Mouse (Mus musculus): ENCODE data around the gene Nrcam. TPM values are rescaled to one million over a fixed set of nuclear protein-coding genes. Genes with fewer than 3 reads are reported as not detected.

Nrcam gene
- polyA plus RNA-seq, 1 experiment from 2014 or later, result 22.0 TPM

- no peak overlapping the region for H3K9ac ChIP-seq
Measured at GRCm38 (mm10) chr12:44601410-44602149, 272.9 kb downstream of the Nrcam start.

GRCm38 (mm10) chr12:44602269-44602957, 273.7 kb downstream of the Nrcam start:
- H3K27me3 ChIP-seq, result no peaks in the 10 kb centered on the region
- ATAC-seq (ENCODE audit: borderline replicate concordance, extremely low read depth, low FRiP score, low TSS enrichment), result no peak
- H3K9me3 ChIP-seq, result no peaks in the 10 kb centered on the region
- no peaks in the 10 kb centered on the region for H3K4me1 ChIP-seq
- WGBS, result 38% methylated on average over 11 of the region's 11 CpGs
- no peak overlapping the region for H3K9ac ChIP-seq
- no peak overlapping the region for H3K4me3 ChIP-seq
- H3K36me3 ChIP-seq, result no peaks in the 10 kb centered on the region
- H3K27ac ChIP-seq, result no peak overlapping the region
- no peak overlapping the region for H3K4me2 ChIP-seq

More at GRCm38 (mm10) chr12:44601410-44602149, 272.9 kb downstream of the Nrcam start:
- H3K4me3 ChIP-seq, result no peak overlapping the region
- H3K36me3 ChIP-seq, result no peaks in the 10 kb centered on the region
- no peak overlapping the region for H3K27ac ChIP-seq
- H3K9me3 ChIP-seq, result no peaks in the 10 kb centered on the region
- no peak overlapping the region for H3K4me2 ChIP-seq
- no peaks in the 10 kb centered on the region for H3K4me1 ChIP-seq
- ATAC-seq (ENCODE audit: borderline replicate concordance, extremely low read depth, low FRiP score, low TSS enrichment), result no peak
- no peaks in the 10 kb centered on the region for H3K27me3 ChIP-seq
- WGBS, result 33% methylated on average over 16 of the region's 16 CpGs

DNA sequence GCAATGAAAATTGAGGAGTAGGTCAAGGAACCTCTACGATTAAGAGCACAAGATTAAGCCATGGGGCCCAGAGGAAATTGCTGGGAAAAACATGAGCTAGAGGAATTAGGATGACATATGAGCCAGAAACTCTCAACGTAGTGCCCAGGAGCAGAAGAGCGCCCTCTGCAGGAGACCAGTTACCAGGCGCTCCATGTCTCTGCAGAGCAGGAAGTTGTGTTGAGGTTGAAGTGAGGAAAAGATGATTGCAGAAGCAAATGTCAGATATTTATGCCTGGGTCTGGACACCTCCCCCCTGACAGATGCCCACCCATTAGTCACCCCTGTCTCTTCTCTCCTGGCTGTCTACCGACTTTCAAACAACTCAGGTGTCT, 274.3 kb downstream of the Nrcam start:
- Histone ChIP-seq H3K4me1 (no peaks in the 10 kb centered on the region), H3K36me3 (no peaks in the 10 kb centered on the region), H3K4me3 (no peak overlapping the region), H3K4me2 (no peak overlapping the region), H3K27ac (no peak overlapping the region), H3K9me3 (no peaks in the 10 kb centered on the region), H3K9ac (no peak overlapping the region), H3K27me3 (no peaks in the 10 kb centered on the region)
- 62% methylated on average over 5 of the region's 5 CpGs for WGBS
- ATAC-seq (ENCODE audit: borderline replicate concordance, extremely low read depth, low FRiP score, low TSS enrichment), result no peak

DNA sequence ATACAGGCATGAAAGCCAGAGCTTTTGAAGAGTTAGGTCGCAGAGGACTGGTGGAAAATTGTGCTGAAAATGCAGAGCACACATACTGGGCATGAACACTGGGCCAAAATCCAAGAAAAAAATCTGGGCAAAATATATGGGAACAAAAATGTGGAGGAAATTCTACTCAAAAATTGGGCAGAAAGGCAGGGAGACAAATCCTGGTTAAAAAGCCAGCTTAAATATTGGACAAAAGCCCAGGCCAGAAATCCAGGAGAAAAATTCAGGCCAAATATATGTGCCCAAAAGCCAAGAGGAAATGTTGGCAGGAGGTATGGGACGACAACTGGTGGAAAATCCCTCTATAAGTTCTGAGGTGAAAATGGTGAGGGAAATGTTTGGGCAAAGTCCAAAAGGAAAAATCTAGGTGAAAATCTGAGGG, 288.3 kb downstream of the Nrcam start:
- H3K36me3 ChIP-seq, result no peaks in the 10 kb centered on the region
- no peaks in the 10 kb centered on the region for H3K4me1 ChIP-seq
- H3K4me2 ChIP-seq, result no peak overlapping the region
- H3K27me3 ChIP-seq, result no peaks in the 10 kb centered on the region
- no peak overlapping the region for H3K9ac ChIP-seq
- H3K9me3 ChIP-seq, result no peaks in the 10 kb centered on the region
- H3K4me3 ChIP-seq, result no peak overlapping the region
- WGBS, result 60% methylated on average over 2 of the region's 2 CpGs
- no peak overlapping the region for H3K27ac ChIP-seq
- no peak for ATAC-seq (ENCODE audit: borderline replicate concordance, extremely low read depth, low FRiP score, low TSS enrichment)

- Histone ChIP-seq H3K4me3 (no peak overlapping the region), H3K9ac (no peak overlapping the region), H3K36me3 (no peaks in the 10 kb centered on the region), H3K4me1 (no peaks in the 10 kb centered on the region), H3K9me3 (no peaks in the 10 kb centered on the region), H3K27me3 (no peaks in the 10 kb centered on the region), H3K4me2 (no peak overlapping the region), H3K27ac (no peak overlapping the region)
- no peak for ATAC-seq (ENCODE audit: borderline replicate concordance, extremely low read depth, low FRiP score, low TSS enrichment)
- 69% methylated on average over 1 of the region's 1 CpGs for WGBS
Measured at GRCm38 (mm10) chr12:44617488-44617887, 288.8 kb downstream of the Nrcam start.

- Histone ChIP-seq H3K27me3 (no peaks in the 10 kb centered on the region), H3K4me1 (no peaks in the 10 kb centered on the region), H3K36me3 (no peaks in the 10 kb centered on the region), H3K9ac (no peak overlapping the region), H3K27ac (no peak overlapping the region), H3K9me3 (no peaks in the 10 kb centered on the region), H3K4me3 (no peak overlapping the region), H3K4me2 (no peak overlapping the region)
- no peak for ATAC-seq (ENCODE audit: borderline replicate concordance, extremely low read depth, low FRiP score, low TSS enrichment)
Measured at GRCm38 (mm10) chr12:44639341-44639921, 310.7 kb downstream of the Nrcam start.

DNA sequence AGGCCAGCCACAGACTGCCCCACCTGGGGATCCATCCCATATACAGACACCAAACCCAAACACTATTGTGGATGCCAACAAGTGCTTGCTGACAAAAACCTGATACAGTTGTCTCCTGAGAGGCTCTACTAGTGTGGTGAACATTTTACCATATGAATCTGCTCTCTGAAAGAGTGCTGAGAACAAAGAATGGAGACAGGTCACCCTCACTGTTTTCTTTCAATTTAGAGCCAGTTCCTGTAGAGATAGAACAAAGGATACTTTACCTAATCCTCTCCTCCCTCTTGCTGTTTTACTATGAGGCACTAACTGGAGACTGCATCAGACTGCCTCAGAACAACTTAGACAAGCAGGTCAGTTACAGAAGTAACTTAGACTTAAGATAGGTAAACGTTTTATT, 311.9 kb downstream of the Nrcam start:
- H3K9me3 ChIP-seq, result no peaks in the 10 kb centered on the region
- no peak for ATAC-seq (ENCODE audit: borderline replicate concordance, extremely low read depth, low FRiP score, low TSS enrichment)
- no peak overlapping the region for H3K9ac ChIP-seq
- no peaks in the 10 kb centered on the region for H3K27me3 ChIP-seq
- no peaks in the 10 kb centered on the region for H3K36me3 ChIP-seq
- 18% methylated on average over 1 of the region's 1 CpGs for WGBS
- no peaks in the 10 kb centered on the region for H3K4me1 ChIP-seq
- H3K4me2 ChIP-seq, result no peak overlapping the region
- H3K4me3 ChIP-seq, result no peak overlapping the region
- no peak overlapping the region for H3K27ac ChIP-seq

Other genes with a start within 250 kb of the Nrcam start
- 21.8 and 22.1 TPM in 2 replicates for gene Dnajb9, start 118.6 kb upstream of the Nrcam start, polyA plus RNA-seq (2015; fragmentation: Nextera tagmentation; extraction: Ambion mirVana)
- 65.2 TPM in 2 replicates for gene Pnpla8, start 107.5 kb upstream of the Nrcam start, polyA plus RNA-seq (2015; fragmentation: Nextera tagmentation; extraction: Ambion mirVana)

All from lung, embryonic 15.5 days (tissue).